9 mouse cellular contexts compared by ENCODE assay signal in the genomic region with DNA sequence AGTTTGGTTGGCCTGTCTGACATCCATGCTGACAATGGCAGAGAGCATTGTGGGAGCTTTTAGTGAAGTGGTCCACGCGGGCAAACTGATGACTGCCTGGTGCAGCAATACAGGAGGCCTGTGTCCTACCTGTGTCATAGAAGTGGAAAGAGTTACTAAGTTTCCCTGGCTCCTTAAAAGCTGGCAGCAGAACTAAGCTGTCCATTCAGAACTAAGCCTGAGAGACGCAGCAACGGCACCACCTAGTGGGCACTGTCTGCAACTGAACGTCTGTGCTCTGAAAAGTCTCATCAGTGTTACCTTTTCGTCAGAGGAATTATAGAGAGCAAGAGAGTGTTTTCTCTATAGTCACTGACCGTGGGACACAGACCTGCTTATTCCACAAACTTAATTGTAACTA.
DNase-seq lines count a peak whose midpoint lies in the region; ATAC-seq lines count a peak whose summit lies in the region.
"Had no signal": no experiment of that assay in that cellular context is flagged by ENCODE, and none has a peak within 500 bp of the region (broad histone marks: within the 10 kb centered on the region; RNA-seq: fewer than 3 reads in every experiment).

No protein-coding gene starts in this region.

- H3K4me2 ChIP-seq in embryonic facial prominence, embryonic 11.5 days (ENCODE audit: low read depth, low read length): no peak overlapping the region
- H3K4me2 ChIP-seq in hindbrain, embryonic 11.5 days (replicated peaks; ENCODE audit: low read depth, low read length): no peak overlapping the region

- no peaks in the 10 kb centered on the region for H3K27me3 ChIP-seq in embryonic facial prominence, embryonic 11.5 days (ENCODE audit: control insufficient read depth, insufficient read depth, low read length)
- H3K27me3 ChIP-seq in hindbrain, embryonic 11.5 days (ENCODE audit: control insufficient read depth, insufficient read depth, low read length): no peaks in the 10 kb centered on the region
- H3K27me3 ChIP-seq: megakaryocyte, embryonic 14.5 days had no signal

- no peaks in the 10 kb centered on the region for H3K36me3 ChIP-seq in embryonic facial prominence, embryonic 11.5 days (replicated peaks; ENCODE audit: control insufficient read depth, insufficient read depth, low read depth, low read length)
- H3K36me3 ChIP-seq in hindbrain, embryonic 11.5 days (ENCODE audit: control insufficient read depth, insufficient read depth, low read length): no peaks in the 10 kb centered on the region

- no peaks in the 10 kb centered on the region for H3K9me3 ChIP-seq in embryonic facial prominence, embryonic 11.5 days (replicated peaks; ENCODE audit: control insufficient read depth, low read length)
- H3K9me3 ChIP-seq in hindbrain, embryonic 11.5 days (ENCODE audit: control insufficient read depth, low read length): no peaks in the 10 kb centered on the region

- 4% methylated on average over 7 of the region's 7 CpGs for WGBS in embryonic facial prominence, embryonic 11.5 days
- WGBS in hindbrain, embryonic 11.5 days: 12% methylated on average over 7 of the region's 7 CpGs

- no peak overlapping the region for H3K4me3 ChIP-seq in embryonic facial prominence, embryonic 11.5 days (ENCODE audit: low read depth, low read length)
- H3K4me3 ChIP-seq in hindbrain, embryonic 11.5 days (ENCODE audit: low read depth, low read length): no peak overlapping the region
- H3K4me3 ChIP-seq: megakaryocyte, embryonic 14.5 days had no signal

- H3K27ac ChIP-seq in embryonic facial prominence, embryonic 11.5 days (replicated peaks; ENCODE audit: low read depth, low read length): no peak overlapping the region
- no peak overlapping the region for H3K27ac ChIP-seq in hindbrain, embryonic 11.5 days (ENCODE audit: low read depth, low read length)

- peak; percentile 46 for DNase-seq in gastrocnemius, adult 18-20 months (ENCODE audit: low spot score)
- no peak for DNase-seq in gastrocnemius, postnatal 25 days
- DNase-seq in adrenal gland, postnatal 4 days (ENCODE audit: low spot score in 2 of 2): peak; percentile 22 to 25
- DNase-seq in embryonic facial prominence, embryonic 11.5 days (ENCODE audit: low spot score): peak; percentile 81
- DNase-seq in hindbrain, embryonic 11.5 days (ENCODE audit: low spot score): peak; percentile 85
- peak; percentile 68 to 81 for DNase-seq in layer of hippocampus, postnatal 14 days (ENCODE audit: low spot score in 2 of 2)
- peak; percentile 22 for DNase-seq in skeletal muscle tissue, adult 2 months (ENCODE audit: low read depth, low spot score)

- H3K9ac ChIP-seq in embryonic facial prominence, embryonic 11.5 days (replicated peaks; ENCODE audit: low read length): no peak overlapping the region
- H3K9ac ChIP-seq in hindbrain, embryonic 11.5 days (ENCODE audit: low read depth, low read length): no peak overlapping the region

- no peak for ATAC-seq in embryonic facial prominence, embryonic 11.5 days (replicated peaks; ENCODE audit: insufficient number of reproducible peaks, low FRiP score, low TSS enrichment, low read depth)
- ATAC-seq in hindbrain, embryonic 11.5 days (ENCODE audit: low FRiP score): 0 out of 2 replicates have a peak, but pooled peaks have one; percentile 45
- ATAC-seq in megakaryocyte progenitor cell, adult 5-6 weeks (replicated peaks; ENCODE audit: poor library complexity): peak; percentile 82

- H3K4me1 ChIP-seq in embryonic facial prominence, embryonic 11.5 days (ENCODE audit: control insufficient read depth, insufficient read depth, low read length): no peaks in the 10 kb centered on the region
- H3K4me1 ChIP-seq in hindbrain, embryonic 11.5 days (replicated peaks; ENCODE audit: control insufficient read depth, insufficient read depth, low read length): no peaks in the 10 kb centered on the region
- H3K4me1 ChIP-seq: megakaryocyte, embryonic 14.5 days had no signal
